Mouse (Mus musculus): ENCODE results near the gene Vmn2r67. TPM values are rescaled to one million over a fixed set of nuclear protein-coding genes. Genes with fewer than 3 reads are reported as not detected.
"Not testable (repeated sequence)": the region's sequence is repeated elsewhere in the genome, so short reads cannot be mapped to it uniquely, and the experiment has no call there.

Gene Vmn2r67
- polyA plus RNA-seq (2012; rRNA removed) = not detected in 2 replicates

DNA sequence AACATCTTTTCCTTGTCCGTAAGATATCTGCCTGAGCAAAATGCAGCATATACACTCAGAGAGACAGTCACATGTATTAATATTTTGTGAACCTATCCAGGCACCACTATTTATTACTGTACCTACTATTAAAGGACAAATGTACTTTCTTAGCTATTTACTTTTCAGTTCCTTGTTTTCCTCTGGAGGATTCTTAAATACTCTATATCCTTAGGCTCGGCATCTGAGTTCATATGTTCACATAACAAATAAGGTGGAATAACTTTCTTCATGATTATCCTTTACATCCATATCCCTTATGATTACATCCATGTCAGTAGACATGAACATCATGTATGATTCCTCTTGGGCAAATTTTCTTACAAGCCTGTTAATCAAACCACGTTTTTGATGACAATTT lies at the start of gene Vmn2r67:
Vmn2r67 (minus strand) TSS at position 101 of the 400 bp plus-strand sequence.
- no peak for DNase-seq (ENCODE audit: low read depth)

DNA sequence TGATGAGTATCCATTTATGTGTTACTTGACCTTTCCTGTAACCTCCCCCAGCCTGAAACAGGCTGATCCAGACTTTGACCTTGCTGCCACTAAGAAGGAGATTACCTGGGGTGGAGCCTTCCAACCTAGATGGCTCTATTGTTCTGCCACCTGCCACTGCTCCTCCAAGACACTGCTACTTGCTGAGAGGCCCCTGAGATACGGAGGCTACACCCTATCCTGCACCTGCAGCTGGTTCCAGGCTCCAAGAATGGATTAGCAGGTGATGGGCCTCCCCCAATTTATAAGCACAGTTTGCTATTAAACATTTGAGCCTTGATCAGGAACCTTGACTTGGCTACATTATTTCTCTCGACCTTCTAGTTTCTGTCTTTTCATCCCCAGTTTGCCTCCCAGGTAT lies 51.3 kb downstream of the Vmn2r67 start:
- not testable (repeated sequence) for DNase-seq (ENCODE audit: low read depth)

Other genes starting within 250 kb of the Vmn2r67 start
- gene Vmn2r65, start 191.9 kb downstream of the Vmn2r67 start, polyA plus RNA-seq (2012; rRNA removed) = not detected in 2 replicates
- gene Vmn2r66, start 143.7 kb downstream of the Vmn2r67 start, polyA plus RNA-seq (2012; rRNA removed) = not detected in 2 replicates
- gene Vmn2r68, start 81.8 kb upstream of the Vmn2r67 start, polyA plus RNA-seq (2012; rRNA removed) = not detected in 2 replicates

All from gonadal fat pad, adult 2 months (tissue).